8 mouse cellular contexts compared by ENCODE assay signal in genomic region chr8:46739956-46740512, GRCm38 (mm10). TPM values are rescaled to one million over a fixed set of nuclear protein-coding genes. Genes with fewer than 3 reads are reported as not detected.
DNase-seq lines count a peak whose midpoint lies in the region; ATAC-seq lines count a peak whose summit lies in the region.

No protein-coding gene starts in this region.

- 0 out of 2 replicates have a peak, but pooled peaks have one; percentile 0 for ATAC-seq in heart, embryonic 14.5 days (ENCODE audit: insufficient number of reproducible peaks, insufficient read depth, low FRiP score, low read depth)
- ATAC-seq in megakaryocyte, adult 5-6 weeks (ENCODE audit: poor library complexity, severe bottlenecking): 0 out of 2 replicates have a peak, but pooled peaks have one; percentile 8

- DNase-seq in adrenal gland, adult 8-10 months: peak; percentile 17
- DNase-seq in adrenal gland, adult 2 months: no peak
- DNase-seq in urinary bladder, postnatal 14 days (ENCODE audit: low spot score): peak; percentile 22
- DNase-seq in urinary bladder, postnatal 4 days (ENCODE audit: low spot score in 2 of 2): no peak
- peak; percentile 54 to 67 for DNase-seq in layer of hippocampus, postnatal 14 days (ENCODE audit: low spot score in 2 of 2)
- peak; percentile 45 for DNase-seq in testis, postnatal 10 days (ENCODE audit: low spot score)

- peaks cover 5 to 27% of the 10 kb centered on the region in 2 experiments for H3K4me1 ChIP-seq in heart, embryonic 14.5 days (ENCODE audit: control insufficient read depth in 2 of 2, insufficient read depth in 2 of 2, low read length in 2 of 2)

- WGBS in heart, embryonic 14.5 days: under 1% methylated on average over 22 of the region's 22 CpGs

- peak overlapping the region; percentile 67 to 96 for H3K27ac ChIP-seq in heart, embryonic 14.5 days (replicated peaks in 1 of 2; ENCODE audit: control insufficient read depth in 1 of 2, insufficient read depth in 1 of 2, low read depth in 2 of 2, low read length in 2 of 2)

- peaks cover 6% of the 10 kb centered on the region for H3K9me3 ChIP-seq in heart, embryonic 14.5 days (ENCODE audit: control insufficient read depth, low read length)

- H3K27me3 ChIP-seq in heart, embryonic 14.5 days (ENCODE audit: control insufficient read depth, insufficient read depth, low read length): no peaks in the 10 kb centered on the region

- peak overlapping the region; percentile 93 to 96 for H3K4me3 ChIP-seq in heart, embryonic 14.5 days (ENCODE audit: control insufficient read depth in 1 of 2, insufficient read depth in 1 of 2, low read depth in 1 of 2, low read length in 2 of 2)

- peak overlapping the region; percentile 65 for H3K4me2 ChIP-seq in heart, embryonic 14.5 days (ENCODE audit: low read length)

- H3K36me3 ChIP-seq in heart, embryonic 14.5 days (ENCODE audit: control insufficient read depth, insufficient read depth, low read length): no peaks in the 10 kb centered on the region

- H3K9ac ChIP-seq in heart, embryonic 14.5 days (ENCODE audit: low read length): peak overlapping the region; percentile 96

RNA-seq across cellular contexts. Expression of gene Irf2, which starts 0.5 kb away (rescaled TPM):
- 10 to 100 TPM; 55.9 to 62.2 (median 60.3) TPM for total RNA-seq in adrenal gland, adult 8-10 months (2022)
- total RNA-seq in adrenal gland, adult 2 months (2021): 10 to 100 TPM; 51.1 to 56.8 TPM
- 8.6 and 14.9 TPM in 2 replicates for polyA plus RNA-seq in adrenal gland, adult 2 months (2012; rRNA removed)
- polyA plus RNA-seq in heart, embryonic 14.5 days (2014; fragmentation: Nextera tagmentation; extraction: Ambion mirVana): 16.5 and 21.3 TPM in 2 replicates
- 10 to 100 TPM; 48.9 to 51.1 TPM for total RNA-seq in layer of hippocampus, postnatal 14 days (2021)
- 152 and 154 TPM in 2 replicates for total RNA-seq in megakaryocyte, adult 5-6 weeks (2015)
- total RNA-seq in megakaryocyte, adult 5-6 weeks (2017): 37.9 and 77.9 TPM in 2 replicates

Comparison
In these comparisons a context has a peak if more than half of its experiments do, and no peak if none do; other contexts are left out.
1. DNase-seq: peak in adrenal gland, adult 8-10 months (single experiment), urinary bladder, postnatal 14 days (single experiment), layer of hippocampus, postnatal 14 days (2 of 2) and testis, postnatal 10 days (single experiment); none in adrenal gland, adult 2 months (single experiment) and urinary bladder, postnatal 4 days (0 of 2).